Mouse (Mus musculus) testis, adult 2 months (tissue): ENCODE measurements around the gene Filip1l. TPM values are rescaled to one million over a fixed set of nuclear protein-coding genes. Genes with fewer than 3 reads are reported as not detected.

Experiments
- H3K27ac ChIP-seq: fragments of 200-500 bp; 2 replicates; pipeline ENCODE4 v1.5.1; 2012; ENCODE audit warnings: low read depth, low read length; ENCODE audit not compliant: control insufficient read depth, insufficient read depth
- H3K27me3 ChIP-seq: fragments of 200-500 bp; 2 replicates; pipeline ENCODE4 v1.6.1; 2012; ENCODE audit warnings: mild to moderate bottlenecking, low read length, moderate library complexity; ENCODE audit not compliant: control insufficient read depth, insufficient read depth
- H3K36me3 ChIP-seq: fragments of 200-500 bp; 2 replicates; pipeline ENCODE4 v1.6.1; 2012; ENCODE audit warnings: mild to moderate bottlenecking, low read length; ENCODE audit not compliant: control insufficient read depth, insufficient read depth
- H3K4me1 ChIP-seq: fragments of 200-500 bp; 2 replicates; pipeline ENCODE4 v1.6.1; 2012; ENCODE audit warnings: low read length; ENCODE audit not compliant: control insufficient read depth, insufficient read depth
- H3K4me3 ChIP-seq: fragments of 200-500 bp; 2 replicates; pipeline ENCODE4 v1.5.1; 2012; ENCODE audit warnings: low read depth, mild to moderate bottlenecking, low read length, moderate library complexity, mixed read lengths; ENCODE audit not compliant: control insufficient read depth
- CTCF ChIP-seq: fragments of 200-500 bp; IDR thresholded peaks from 2 replicates; pipeline ENCODE4 v1.5.1; 2012; ENCODE audit warnings: low read depth, mild to moderate bottlenecking, inconsistent platforms, low read length, moderate library complexity; ENCODE audit not compliant: control insufficient read depth, insufficient read depth, insufficient replicate concordance
- POLR2A ChIP-seq: fragments of 200-500 bp; IDR thresholded peaks from 2 replicates; pipeline ENCODE4 v1.6.1; 2012; ENCODE audit warnings: low read depth, mild to moderate bottlenecking, inconsistent platforms, low read length, moderate library complexity; ENCODE audit not compliant: control insufficient read depth
- polyA plus RNA-seq: library from polyadenylated mRNA; depleted of rRNA; stranded (reverse); fragments of >200 nt; gene quantifications from 2 replicates; pipeline ENCODE4 v1.2.3, GENCODE M21; 2012

Gene Filip1l
- polyA plus RNA-seq, 1 experiment: 1.2 TPM

- TF ChIP-seq CTCF (no peak), POLR2A (no peak)
- H3K36me3 ChIP-seq: no peaks in the 10 kb centered on the region
- H3K27me3 ChIP-seq: no peaks in the 10 kb centered on the region
- H3K4me1 ChIP-seq: no peaks in the 10 kb centered on the region
- H3K4me3 ChIP-seq: no peak overlapping the region
- no peak overlapping the region for H3K27ac ChIP-seq
Observed at GRCm38 (mm10) chr16:57577519-57577918, 224.6 kb downstream of the Filip1l start.

GRCm38 (mm10) chr16:57580041-57580440 lies 227.1 kb downstream of the Filip1l start:
- no peaks in the 10 kb centered on the region for H3K4me1 ChIP-seq
- no peak for TF ChIP-seq CTCF
- no peak for TF ChIP-seq POLR2A

GRCm38 (mm10) chr16:57582008-57582407 lies 229.1 kb downstream of the Filip1l start:
- no peaks in the 10 kb centered on the region for H3K27me3 ChIP-seq
- TF ChIP-seq CTCF (no peak), POLR2A (no peak)
- H3K4me3 ChIP-seq: no peak overlapping the region
- H3K4me1 ChIP-seq: no peaks in the 10 kb centered on the region
- H3K36me3 ChIP-seq: no peaks in the 10 kb centered on the region
- H3K27ac ChIP-seq: no peak overlapping the region

More at GRCm38 (mm10) chr16:57580041-57580440, 227.1 kb downstream of the Filip1l start:
- Histone ChIP-seq H3K4me3 (no peak overlapping the region), H3K36me3 (no peaks in the 10 kb centered on the region), H3K27ac (no peak overlapping the region), H3K27me3 (no peaks in the 10 kb centered on the region)

- no peaks in the 10 kb centered on the region for H3K36me3 ChIP-seq
- H3K27ac ChIP-seq: no peak overlapping the region
- H3K4me1 ChIP-seq: no peaks in the 10 kb centered on the region
- no peaks in the 10 kb centered on the region for H3K27me3 ChIP-seq
- no peak overlapping the region for H3K4me3 ChIP-seq
- TF ChIP-seq POLR2A (no peak), CTCF (no peak)
Observed at GRCm38 (mm10) chr16:57585201-57585600, 232.3 kb downstream of the Filip1l start.

GRCm38 (mm10) chr16:57593422-57594157 lies 240.7 kb downstream of the Filip1l start:
- no peak overlapping the region for H3K27ac ChIP-seq
- no peak overlapping the region for H3K4me3 ChIP-seq
- no peaks in the 10 kb centered on the region for H3K27me3 ChIP-seq
- H3K4me1 ChIP-seq: no peaks in the 10 kb centered on the region
- H3K36me3 ChIP-seq: no peaks in the 10 kb centered on the region
- TF ChIP-seq CTCF (no peak), POLR2A (no peak)

GRCm38 (mm10) chr16:57597295-57597957 lies 244.5 kb downstream of the Filip1l start:
- H3K36me3 ChIP-seq: no peaks in the 10 kb centered on the region
- H3K4me1 ChIP-seq: no peaks in the 10 kb centered on the region
- H3K27ac ChIP-seq: no peak overlapping the region
- no peaks in the 10 kb centered on the region for H3K27me3 ChIP-seq
- no peak for TF ChIP-seq CTCF
- no peak for TF ChIP-seq POLR2A
- H3K4me3 ChIP-seq: no peak overlapping the region

GRCm38 (mm10) chr16:57601031-57601430 lies 248.1 kb downstream of the Filip1l start:
- Histone ChIP-seq H3K27me3 (no peaks in the 10 kb centered on the region), H3K4me1 (no peaks in the 10 kb centered on the region), H3K36me3 (no peaks in the 10 kb centered on the region), H3K4me3 (no peak overlapping the region), H3K27ac (no peak overlapping the region)
- no peak for TF ChIP-seq POLR2A
- no peak for TF ChIP-seq CTCF
